In the genomic region with DNA sequence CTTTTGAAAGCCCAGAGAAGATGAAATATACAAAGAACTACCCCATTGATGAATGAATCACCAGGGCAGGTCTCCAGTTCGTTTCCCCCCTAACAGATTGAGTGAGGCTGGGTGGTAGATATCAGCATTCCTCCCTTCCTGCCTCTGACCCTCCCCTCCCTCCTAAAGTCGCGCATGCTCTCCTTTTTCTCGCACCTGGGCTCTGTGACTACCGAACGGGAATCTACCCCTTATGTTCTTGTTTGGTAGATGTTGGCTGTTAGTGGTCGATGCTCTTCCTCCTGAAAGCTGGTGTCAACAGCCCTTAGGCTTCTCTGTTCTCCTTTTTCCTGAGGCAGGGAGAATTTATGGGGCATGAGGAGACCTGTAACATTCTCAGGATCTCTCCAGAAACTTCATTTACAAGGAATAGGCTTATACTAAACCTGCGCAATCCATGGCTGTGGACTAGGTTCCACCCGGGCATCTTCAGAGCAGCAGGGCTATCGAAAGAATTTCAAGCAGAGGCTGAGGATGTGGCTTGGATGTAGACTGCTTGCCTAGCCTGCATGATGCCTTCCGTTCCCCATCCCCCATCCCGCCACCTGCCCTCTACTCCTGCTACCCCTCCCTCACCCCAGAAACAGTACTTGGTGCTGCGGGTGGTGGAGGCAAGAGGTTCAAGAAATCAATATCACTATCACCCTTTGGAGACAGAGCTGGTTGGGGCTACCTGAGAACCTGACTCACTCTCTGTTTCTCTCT, we compare ENCODE assay signal across 8 mouse cellular contexts. TPM values are rescaled to one million over a fixed set of nuclear protein-coding genes. Genes with fewer than 3 reads are reported as not detected.
DNase-seq lines count a peak whose midpoint lies in the region; ATAC-seq and TF ChIP-seq lines count a peak whose summit lies in the region.

No protein-coding gene starts in this region.

- TF ChIP-seq POLR2A in lung, adult 2 months (IDR thresholded peaks at IDR 0.05; ENCODE audit: borderline replicate concordance, extremely low read depth, low read depth, low read length): no peak
- 0 out of 2 replicates have a peak, but pooled peaks have one; percentile 2 for TF ChIP-seq POLR2A in thymus, adult 2 months (IDR thresholded peaks at IDR 0.05; ENCODE audit: control insufficient read depth, extremely low read depth, insufficient read depth, low read length, poor library complexity)

- 0 out of 2 replicates have a peak overlapping the region, but pooled peaks have one; percentile 14 for H3K4me2 ChIP-seq in lung, postnatal 0 days (replicated peaks; ENCODE audit: low read depth, low read length)
- no peak overlapping the region for H3K4me2 ChIP-seq in kidney, embryonic 16.5 days (replicated peaks; ENCODE audit: low read depth, low read length)

- TF ChIP-seq EP300 in lung, postnatal 0 days (IDR thresholded peaks at IDR 0.05): no peak

- DNase-seq in cerebellum, adult 11-12 months: peak; percentile 20
- DNase-seq in cerebellum, postnatal 4 days (ENCODE audit: low spot score in 2 of 2): no peak
- DNase-seq in lung, postnatal 0 days (ENCODE audit: low spot score): peak; percentile 18
- no peak for DNase-seq in lung, adult 2 months
- DNase-seq in induced T-regulatory cell, adult 2 months (ENCODE audit: low read depth): peak; percentile 89
- peak; percentile 90 for DNase-seq in thymus, adult 2 months
- DNase-seq in layer of hippocampus, adult 9-11 months: no peak

- no peak for TF ChIP-seq CTCF in lung, postnatal 0 days (IDR thresholded peaks at IDR 0.05)
- no peak for TF ChIP-seq CTCF in lung, adult 2 months (IDR thresholded peaks at IDR 0.05; ENCODE audit: insufficient read depth, low read length)
- TF ChIP-seq CTCF in thymus, adult 2 months (IDR thresholded peaks at IDR 0.05; ENCODE audit: borderline replicate concordance, control insufficient read depth, extremely low read depth, insufficient read depth, low read length, poor library complexity): no peak

- H3K27ac ChIP-seq in lung, postnatal 0 days (ENCODE audit: low read length): peak overlapping the region; percentile 23; the same call in 1 of the 2 replicates
- H3K27ac ChIP-seq in thymus, adult 2 months (ENCODE audit: control insufficient read depth, insufficient read depth, low read length): peak overlapping the region; percentile 94
- H3K27ac ChIP-seq in kidney, embryonic 16.5 days (ENCODE audit: low read length): no peak overlapping the region

- H3K9me3 ChIP-seq in lung, postnatal 0 days (ENCODE audit: low read length): no peaks in the 10 kb centered on the region
- no peaks in the 10 kb centered on the region for H3K9me3 ChIP-seq in kidney, embryonic 16.5 days (ENCODE audit: low read length)

- peaks cover 18% of the 10 kb centered on the region; the same call in 1 of the 2 replicates for H3K4me1 ChIP-seq in lung, postnatal 0 days (ENCODE audit: insufficient read depth, low read depth, low read length)
- peaks cover 11% of the 10 kb centered on the region for H3K4me1 ChIP-seq in lung, adult 2 months (ENCODE audit: control insufficient read depth, insufficient read depth, low read length)
- peaks cover 60% of the 10 kb centered on the region for H3K4me1 ChIP-seq in thymus, adult 2 months (replicated peaks; ENCODE audit: control insufficient read depth, insufficient read depth, low read length)
- H3K4me1 ChIP-seq in kidney, embryonic 16.5 days (ENCODE audit: insufficient read depth, low read length): no peaks in the 10 kb centered on the region

- 14% methylated on average over 13 of the region's 13 CpGs for WGBS in lung, postnatal 0 days
- 24% methylated on average over 13 of the region's 13 CpGs for WGBS in lung, adult 2 months
- 4% methylated on average over 13 of the region's 13 CpGs for WGBS in thymus, adult 2 months
- WGBS in kidney, embryonic 16.5 days: 18% methylated on average over 13 of the region's 13 CpGs

- H3K4me3 ChIP-seq in lung, postnatal 0 days (ENCODE audit: low read depth, low read length): no peak overlapping the region
- no peak overlapping the region for H3K4me3 ChIP-seq in lung, adult 2 months (replicated peaks; ENCODE audit: extremely low read depth, low read depth, low read length)
- H3K4me3 ChIP-seq in thymus, adult 2 months (ENCODE audit: control insufficient read depth, insufficient read depth, low read length): peak overlapping the region; percentile 5; the same call in 1 of the 2 replicates
- no peak overlapping the region for H3K4me3 ChIP-seq in kidney, embryonic 16.5 days (ENCODE audit: low read length)

- no peak for ATAC-seq in lung, postnatal 0 days
- no peak for ATAC-seq in kidney, embryonic 16.5 days (ENCODE audit: low FRiP score, low TSS enrichment)

- no peaks in the 10 kb centered on the region for H3K36me3 ChIP-seq in lung, postnatal 0 days (ENCODE audit: insufficient read depth, low read length)
- H3K36me3 ChIP-seq in thymus, adult 2 months (ENCODE audit: control insufficient read depth, insufficient read depth, low read length): no peaks in the 10 kb centered on the region
- H3K36me3 ChIP-seq in kidney, embryonic 16.5 days (ENCODE audit: insufficient read depth, low read length): no peaks in the 10 kb centered on the region

- no peak overlapping the region for H3K9ac ChIP-seq in lung, postnatal 0 days (replicated peaks; ENCODE audit: low read depth)
- H3K9ac ChIP-seq in kidney, embryonic 16.5 days (replicated peaks; ENCODE audit: low read length): no peak overlapping the region

- no peaks in the 10 kb centered on the region for H3K27me3 ChIP-seq in lung, postnatal 0 days (replicated peaks; ENCODE audit: insufficient read depth, low read length)
- H3K27me3 ChIP-seq in thymus, adult 2 months (ENCODE audit: control insufficient read depth, insufficient read depth, low read length): no peaks in the 10 kb centered on the region
- H3K27me3 ChIP-seq in kidney, embryonic 16.5 days (ENCODE audit: insufficient read depth, low read length): no peaks in the 10 kb centered on the region; the same call in 1 of the 2 replicates

RNA-seq across cellular contexts. Expression of a gene that starts 11.3 kb away (rescaled TPM):
- 20.8 and 24.3 TPM in 2 replicates for polyA plus RNA-seq in lung, postnatal 0 days (2015; fragmentation: Nextera tagmentation; extraction: Ambion mirVana)
- 23.7 and 24.7 TPM in 2 replicates for polyA plus RNA-seq in lung, adult 2 months (2012; rRNA removed)
- polyA plus RNA-seq in thymus, adult 2 months (2012; rRNA removed): 74.9 and 82.4 TPM in 2 replicates
- 11.8 and 16.0 TPM in 2 replicates for polyA plus RNA-seq in kidney, embryonic 16.5 days (2015; fragmentation: Nextera tagmentation; extraction: Ambion mirVana)

RNA-seq across cellular contexts. Expression of a gene that starts 18.3 kb away (rescaled TPM):
- polyA plus RNA-seq in lung, postnatal 0 days (2015; fragmentation: Nextera tagmentation; extraction: Ambion mirVana): 0.70 and 0.90 TPM in 2 replicates
- polyA plus RNA-seq in lung, adult 2 months (2012; rRNA removed): 1.2 and 1.9 TPM in 2 replicates
- polyA plus RNA-seq in thymus, adult 2 months (2012; rRNA removed): 17.3 and 22.4 TPM in 2 replicates
- polyA plus RNA-seq in kidney, embryonic 16.5 days (2015; fragmentation: Nextera tagmentation; extraction: Ambion mirVana): 0.21 TPM in 1 of 2 replicates, not detected in the other

RNA-seq across cellular contexts. Expression of a gene that starts 32.9 kb away (rescaled TPM):
- not detected in 2 replicates for polyA plus RNA-seq in lung, postnatal 0 days (2015; fragmentation: Nextera tagmentation; extraction: Ambion mirVana)
- 0.06 and 0.33 TPM in 2 replicates for polyA plus RNA-seq in lung, adult 2 months (2012; rRNA removed)
- 0.49 and 0.57 TPM in 2 replicates for polyA plus RNA-seq in thymus, adult 2 months (2012; rRNA removed)
- polyA plus RNA-seq in kidney, embryonic 16.5 days (2015; fragmentation: Nextera tagmentation; extraction: Ambion mirVana): not detected in 2 replicates

RNA-seq across cellular contexts. Expression of a gene that starts 44.5 kb away (rescaled TPM):
- polyA plus RNA-seq in lung, postnatal 0 days (2015; fragmentation: Nextera tagmentation; extraction: Ambion mirVana): 0.04 TPM in 1 of 2 replicates, not detected in the other
- polyA plus RNA-seq in lung, adult 2 months (2012; rRNA removed): 2.0 TPM in 1 of 2 replicates, not detected in the other
- 0.30 and 0.36 TPM in 2 replicates for polyA plus RNA-seq in thymus, adult 2 months (2012; rRNA removed)
- polyA plus RNA-seq in kidney, embryonic 16.5 days (2015; fragmentation: Nextera tagmentation; extraction: Ambion mirVana): 0.06 TPM in 1 of 2 replicates, not detected in the other

RNA-seq across cellular contexts. Expression of a gene that starts 59.0 kb away (rescaled TPM):
- polyA plus RNA-seq in lung, postnatal 0 days (2015; fragmentation: Nextera tagmentation; extraction: Ambion mirVana): 0.06 TPM in 1 of 2 replicates, not detected in the other
- not detected in 2 replicates for polyA plus RNA-seq in lung, adult 2 months (2012; rRNA removed)
- 0.03 TPM in 1 of 2 replicates, not detected in the other for polyA plus RNA-seq in thymus, adult 2 months (2012; rRNA removed)
- not detected in 2 replicates for polyA plus RNA-seq in kidney, embryonic 16.5 days (2015; fragmentation: Nextera tagmentation; extraction: Ambion mirVana)

Comparison
In these comparisons a context has a peak if more than half of its experiments do, and no peak if none do; other contexts are left out.
1. DNase-seq: peak in cerebellum, adult 11-12 months (single experiment), lung, postnatal 0 days (single experiment), induced T-regulatory cell, adult 2 months (single experiment) and thymus, adult 2 months (single experiment); none in cerebellum, postnatal 4 days (0 of 2), lung, adult 2 months (single experiment) and layer of hippocampus, adult 9-11 months (single experiment).